Mouse (Mus musculus): Measurements from ENCODE around the gene Tgfbr2.

DNA sequence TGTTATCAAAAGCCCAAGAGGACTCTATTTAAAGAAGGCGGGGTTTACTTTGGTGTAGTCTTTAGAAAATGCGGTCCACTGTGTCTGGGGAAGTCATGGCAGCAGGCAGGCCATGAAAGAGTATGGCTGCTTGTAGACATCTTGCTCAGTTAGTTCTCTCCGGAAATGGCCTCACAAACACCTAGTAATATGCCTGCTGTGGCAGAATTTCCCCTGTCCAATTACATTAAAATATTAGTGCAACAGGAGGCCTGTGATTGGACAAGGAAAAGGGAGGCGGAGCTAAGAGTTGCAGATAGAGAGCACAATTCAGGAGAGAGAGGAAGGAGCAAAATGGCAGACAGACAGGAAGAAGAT is 45.0 kb upstream of the Tgfbr2 start:
- no peak for TF ChIP-seq ZKSCAN1 (IDR thresholded peaks at IDR 0.05; ENCODE audit: low read depth, low read length)
- no peak for TF ChIP-seq POLR2A (IDR thresholded peaks at IDR 0.05; ENCODE audit: control insufficient read depth in 1 of 2, insufficient read depth in 1 of 2, low read depth in 1 of 2, low read length in 2 of 2, poor library complexity in 1 of 2)
- no peak for TF ChIP-seq USF1 (IDR thresholded peaks at IDR 0.05; ENCODE audit: low read depth, low read length)
